ENCODE assay signal across 13 mouse cellular contexts in genomic region chr7:90099248-90099647, GRCm38 (mm10). TPM values are rescaled to one million over a fixed set of nuclear protein-coding genes. Genes with fewer than 3 reads are reported as not detected.
DNase-seq lines count a peak whose midpoint lies in the region; ATAC-seq and TF ChIP-seq lines count a peak whose summit lies in the region.
"Had no signal": no experiment of that assay in that cellular context is flagged by ENCODE, and none has a peak within 500 bp of the region (broad histone marks: within the 10 kb centered on the region; RNA-seq: fewer than 3 reads in every experiment).

No protein-coding gene starts in this region.

- 46% methylated on average over 10 of the region's 10 CpGs for WGBS in heart, embryonic 12.5 days
- WGBS in heart, adult 2 months: 61% methylated on average over 10 of the region's 10 CpGs
- 55% methylated on average over 10 of the region's 10 CpGs for WGBS in embryonic facial prominence, embryonic 10.5 days
- 64% methylated on average over 10 of the region's 10 CpGs for WGBS in liver, embryonic 14.5 days (ENCODE audit: insufficient replicate concordance)

- no peak for TF ChIP-seq POLR2A in heart, adult 2 months (IDR thresholded peaks at IDR 0.05; ENCODE audit: insufficient read depth, low read depth, low read length)

- intact Hi-C loops in heart, adult 2 months (cut with DNase I): no loop called here

- no peak for DNase-seq in heart, adult 2 months
- no peak for DNase-seq in ES-E14 (ENCODE audit: low read depth, low spot score)
- DNase-seq in embryonic facial prominence, embryonic 10.5 days (ENCODE audit: low spot score): peak; percentile 10
- DNase-seq in liver, embryonic 14.5 days (ENCODE audit: low read depth in 3 of 3, low spot score in 3 of 3): no peak
- no peak for DNase-seq in kidney, postnatal 36 days
- DNase-seq in layer of hippocampus, adult 9-10 months (ENCODE audit: low spot score): no peak
- no peak for DNase-seq in left cerebral cortex, adult 9 months (ENCODE audit: low spot score in 2 of 2)
- DNase-seq: adrenal gland, postnatal 14 days; cerebellum, postnatal 36 days; gastrocnemius, postnatal 25 days; kidney, adult 9 months had no signal

- H3K27ac ChIP-seq in heart, embryonic 12.5 days (ENCODE audit: poor library complexity, severe bottlenecking): no peak overlapping the region
- no peak overlapping the region for H3K27ac ChIP-seq in heart, adult 2 months
- H3K27ac ChIP-seq in ES-E14 (ENCODE audit: insufficient read depth, low read depth, low read length, poor library complexity, severe bottlenecking): no peak overlapping the region
- no peak overlapping the region for H3K27ac ChIP-seq in embryonic facial prominence, embryonic 10.5 days (replicated peaks)
- H3K27ac ChIP-seq in liver, embryonic 14.5 days: no peak overlapping the region
- H3K27ac ChIP-seq: limb, embryonic 13.5 days had no signal

- ATAC-seq in heart, embryonic 12.5 days (ENCODE audit: insufficient number of reproducible peaks, low FRiP score): no peak
- no peak for ATAC-seq in liver, embryonic 14.5 days (ENCODE audit: insufficient read depth)

- H3K79me2 ChIP-seq in heart, adult 2 months (replicated peaks; ENCODE audit: control insufficient read depth, insufficient read depth, low read length): no peaks in the 10 kb centered on the region

- peak overlapping the region; percentile 55 for H3K4me2 ChIP-seq in heart, embryonic 12.5 days
- H3K4me2 ChIP-seq in liver, embryonic 14.5 days (ENCODE audit: low read depth): peak overlapping the region; percentile 3; the same call in 1 of the 2 replicates
- H3K4me2 ChIP-seq: limb, embryonic 13.5 days had no signal

- H3K9ac ChIP-seq in heart, embryonic 12.5 days: no peak overlapping the region
- no peak overlapping the region for H3K9ac ChIP-seq in heart, adult 2 months (ENCODE audit: low read depth, low read length)
- H3K9ac ChIP-seq in ES-E14 (ENCODE audit: insufficient read depth, low read depth, low read length, poor library complexity, severe bottlenecking): no peak overlapping the region
- no peak overlapping the region for H3K9ac ChIP-seq in liver, embryonic 14.5 days (replicated peaks)
- H3K9ac ChIP-seq: limb, embryonic 13.5 days had no signal

- no peak for TF ChIP-seq EP300 in heart, adult 2 months (IDR thresholded peaks at IDR 0.05; ENCODE audit: insufficient read depth, low read depth, low read length)
- TF ChIP-seq EP300 in liver, embryonic 14.5 days (IDR thresholded peaks at IDR 0.05; ENCODE audit: low read depth): no peak

- no peaks in the 10 kb centered on the region for H3K36me3 ChIP-seq in heart, embryonic 12.5 days
- no peaks in the 10 kb centered on the region for H3K36me3 ChIP-seq in heart, adult 2 months (ENCODE audit: control insufficient read depth, insufficient read depth, low read length)
- no peaks in the 10 kb centered on the region for H3K36me3 ChIP-seq in ES-E14 (ENCODE audit: control insufficient read depth, insufficient read depth, low read length, poor library complexity, severe bottlenecking)
- no peaks in the 10 kb centered on the region for H3K36me3 ChIP-seq in embryonic facial prominence, embryonic 10.5 days (replicated peaks)
- H3K36me3 ChIP-seq in liver, embryonic 14.5 days (replicated peaks; ENCODE audit: control insufficient read depth, insufficient read depth, low read depth): no peaks in the 10 kb centered on the region
- H3K36me3 ChIP-seq: limb, embryonic 13.5 days had no signal

- peaks cover 4% of the 10 kb centered on the region for H3K9me3 ChIP-seq in heart, embryonic 12.5 days (replicated peaks)
- H3K9me3 ChIP-seq in ES-E14 (ENCODE audit: control insufficient read depth, insufficient read depth, low read depth, low read length): no peaks in the 10 kb centered on the region
- H3K9me3 ChIP-seq in embryonic facial prominence, embryonic 10.5 days: no peaks in the 10 kb centered on the region
- H3K9me3 ChIP-seq in liver, embryonic 14.5 days (ENCODE audit: control insufficient read depth, low read length): no peaks in the 10 kb centered on the region
- H3K9me3 ChIP-seq: limb, embryonic 13.5 days had no signal

- in situ Hi-C loops in ES-E14 (cut with MboI; ENCODE audit: low sequenced_read_pairs in 2 of 2, unreplicated experiment in 2 of 2): no loop called here

- H3K27me3 ChIP-seq in heart, embryonic 12.5 days (replicated peaks): no peaks in the 10 kb centered on the region
- no peaks in the 10 kb centered on the region for H3K27me3 ChIP-seq in heart, adult 2 months (ENCODE audit: control insufficient read depth, insufficient read depth, low read length)
- H3K27me3 ChIP-seq in embryonic facial prominence, embryonic 10.5 days (replicated peaks; ENCODE audit: low read depth, poor library complexity, severe bottlenecking): no peaks in the 10 kb centered on the region
- no peaks in the 10 kb centered on the region for H3K27me3 ChIP-seq in liver, embryonic 14.5 days (ENCODE audit: control insufficient read depth, insufficient read depth, low read length)
- H3K27me3 ChIP-seq: limb, embryonic 13.5 days had no signal

- peaks cover 13% of the 10 kb centered on the region for H3K4me1 ChIP-seq in heart, embryonic 12.5 days (replicated peaks)
- peaks cover 1% of the 10 kb centered on the region; the same call in 1 of the 2 replicates for H3K4me1 ChIP-seq in heart, adult 2 months (ENCODE audit: control insufficient read depth, insufficient read depth, low read length)
- H3K4me1 ChIP-seq in ES-E14 (ENCODE audit: control insufficient read depth in 2 of 2, insufficient read depth in 2 of 2, low read length in 2 of 2, poor library complexity in 1 of 2): peaks cover 0 to 2% of the 10 kb centered on the region in 2 experiments; a peak in 1 of 4 replicates
- no peaks in the 10 kb centered on the region for H3K4me1 ChIP-seq in embryonic facial prominence, embryonic 10.5 days
- peaks cover 15 to 21% of the 10 kb centered on the region in 2 experiments for H3K4me1 ChIP-seq in liver, embryonic 14.5 days (replicated peaks; ENCODE audit: control insufficient read depth in 2 of 2, insufficient read depth in 2 of 2, low read length in 1 of 2)

- TF ChIP-seq CTCF in heart, adult 2 months (IDR thresholded peaks at IDR 0.05): no peak
- TF ChIP-seq CTCF in liver, embryonic 14.5 days (IDR thresholded peaks at IDR 0.05; ENCODE audit: low read depth): no peak

- H3K4me3 ChIP-seq in heart, embryonic 12.5 days: 0 out of 2 replicates have a peak overlapping the region, but pooled peaks have one; percentile 17
- H3K4me3 ChIP-seq in heart, adult 2 months: no peak overlapping the region
- H3K4me3 ChIP-seq in ES-E14 (ENCODE audit: insufficient read depth in 1 of 2, low read depth in 1 of 2, low read length in 2 of 2, poor library complexity in 1 of 2, severe bottlenecking in 1 of 2): no peak overlapping the region
- H3K4me3 ChIP-seq in embryonic facial prominence, embryonic 10.5 days: 0 out of 2 replicates have a peak overlapping the region, but pooled peaks have one; percentile 3
- H3K4me3 ChIP-seq in liver, embryonic 14.5 days (ENCODE audit: insufficient read depth in 1 of 2, low read depth in 2 of 2, low read length in 2 of 2): no peak overlapping the region
- H3K4me3 ChIP-seq: limb, embryonic 13.5 days had no signal

TF ChIP-seq in ES-E14, 5 proteins besides CTCF, POLR2A, EP300 and RAD21:
- TF ChIP-seq HCFC1 (IDR thresholded peaks at IDR 0.05; ENCODE audit: borderline replicate concordance, insufficient read depth, low read length): no peak
- TF ChIP-seq MAFK (IDR thresholded peaks at IDR 0.05; ENCODE audit: insufficient read depth, low read depth, low read length): peak; percentile 97
- TF ChIP-seq CHD2 (IDR thresholded peaks at IDR 0.05; ENCODE audit: low read depth, low read length): no peak
- no peak for TF ChIP-seq ZNF384 (IDR thresholded peaks at IDR 0.05; ENCODE audit: low read depth, low read length)
- no peak for TF ChIP-seq ZC3H11A (IDR thresholded peaks at IDR 0.05; ENCODE audit: borderline replicate concordance, low read depth, low read length)

RNA-seq across cellular contexts. Expression of gene Picalm, which starts 30.8 kb away (rescaled TPM):
- 38.8 and 40.7 TPM in 2 replicates for polyA plus RNA-seq in heart, embryonic 12.5 days (2016; fragmentation: Nextera tagmentation; extraction: Ambion mirVana)
- 100 to 1,000 TPM in 1 of 2 experiments, 10 to 100 TPM in 1; 99.4 to 128 TPM for total RNA-seq in heart, adult 2 months (2021)
- polyA plus RNA-seq in heart, adult 2 months (2012; rRNA removed): 60.1 and 107 TPM in 2 replicates
- 86.2 and 125 TPM in 2 replicates for total RNA-seq in ES-E14 (2012; rRNA removed)
- 29.0 and 30.3 TPM in 2 replicates for polyA plus RNA-seq in embryonic facial prominence, embryonic 10.5 days (2016; fragmentation: Nextera tagmentation; extraction: Ambion mirVana)
- 97.1 and 138 TPM in 2 replicates for polyA plus RNA-seq in liver, embryonic 14.5 days (2012; rRNA removed)
- polyA plus RNA-seq in liver, embryonic 14.5 days (2014; fragmentation: Nextera tagmentation; extraction: Ambion mirVana): 61.5 and 63.2 TPM in 2 replicates

Comparison
In these comparisons a context has a peak if more than half of its experiments do, and no peak if none do; other contexts are left out.
1. H3K4me3 ChIP-seq: peak in heart, embryonic 12.5 days (single experiment) and embryonic facial prominence, embryonic 10.5 days (single experiment); none in heart, adult 2 months (single experiment), ES-E14 (0 of 2) and liver, embryonic 14.5 days (0 of 2).